In genomic region chr5:103898310-103898709, GRCm38 (mm10) we compare ENCODE assay signal across 15 mouse cellular contexts.
"Had no signal": no experiment of that assay in that cellular context is flagged by ENCODE, and none has a peak within 500 bp of the region (broad histone marks: within the 10 kb centered on the region; RNA-seq: fewer than 3 reads in every experiment).

No protein-coding gene starts in this region.

- H3K4me3 ChIP-seq: intestine, embryonic 15.5 days; kidney, embryonic 15.5 days; limb, embryonic 13.5 days; lung, embryonic 15.5 days; midbrain, embryonic 12.5 days; myocyte; neural tube, embryonic 15.5 days had no signal

- H3K9me3 ChIP-seq: intestine, embryonic 15.5 days; kidney, embryonic 15.5 days; limb, embryonic 13.5 days; lung, embryonic 15.5 days; midbrain, embryonic 12.5 days; neural tube, embryonic 15.5 days had no signal

- ATAC-seq: intestine, embryonic 15.5 days had no signal

- H3K9ac ChIP-seq: intestine, embryonic 15.5 days; kidney, embryonic 15.5 days; limb, embryonic 13.5 days; liver, embryonic 14.5 days; lung, embryonic 15.5 days; midbrain, embryonic 12.5 days; neural tube, embryonic 15.5 days had no signal

- H3K27me3 ChIP-seq: intestine, embryonic 15.5 days; kidney, embryonic 15.5 days; limb, embryonic 13.5 days; lung, embryonic 15.5 days; midbrain, embryonic 12.5 days; neural tube, embryonic 15.5 days had no signal

- H3K27ac ChIP-seq: intestine, embryonic 15.5 days; kidney, embryonic 15.5 days; limb, embryonic 13.5 days; liver, embryonic 14.5 days; lung, embryonic 15.5 days; midbrain, embryonic 12.5 days; neural tube, embryonic 15.5 days; stomach, postnatal 0 days had no signal

- H3K4me2 ChIP-seq: intestine, embryonic 15.5 days; kidney, embryonic 15.5 days; limb, embryonic 13.5 days; lung, embryonic 15.5 days; midbrain, embryonic 12.5 days; neural tube, embryonic 15.5 days had no signal

- H3K36me3 ChIP-seq: intestine, embryonic 15.5 days; kidney, embryonic 15.5 days; limb, embryonic 13.5 days; lung, embryonic 15.5 days; midbrain, embryonic 12.5 days; neural tube, embryonic 15.5 days had no signal

- H3K4me1 ChIP-seq: intestine, embryonic 15.5 days; kidney, embryonic 15.5 days; limb, embryonic 13.5 days; lung, embryonic 15.5 days; neural tube, embryonic 15.5 days had no signal

- DNase-seq: kidney, adult 18-20 months; kidney, postnatal 14 days; left cerebral cortex, postnatal 4 days; right cerebral cortex, adult 18-20 months; thymus, adult 18-20 months; thymus, postnatal 14 days had no signal
